Mouse (Mus musculus) MEL (cell line): ENCODE measurements around the gene Gpr19. TPM values are rescaled to one million over a fixed set of nuclear protein-coding genes. Genes with fewer than 3 reads are reported as not detected.

Experiments used
- DNase-seq: peaks from one replicate; pipeline ENCODE4 v3.0.0; 2011; ENCODE audit warnings: low read depth, low spot score
- H3K27ac ChIP-seq: 2 replicates; pipeline ENCODE4 v1.5.1; 2012; ENCODE audit warnings: low read depth, mild to moderate bottlenecking, control low read depth, low read length, moderate library complexity; ENCODE audit not compliant: control insufficient read depth
- H3K27me3 ChIP-seq, 2 experiments: fragments of 150-350 bp in 1 of 2; sonication (generic) in 1 of 2; 2 replicates each; pipeline ENCODE4 v1.6.1; 2012; ENCODE audit warnings: low read length in 2 of 2, mild to moderate bottlenecking in 2 of 2, improper control_type of control experiment in 1 of 2, moderate library complexity in 1 of 2; ENCODE audit not compliant: insufficient read depth in 2 of 2, control insufficient read depth in 1 of 2
- H3K36me3 ChIP-seq, 2 experiments: 2 replicates each; pipeline ENCODE4 v1.6.1; 2012 to 2014; ENCODE audit warnings: low read length in 2 of 2, improper control_type of control experiment in 1 of 2, inconsistent platforms in 1 of 2, mild to moderate bottlenecking in 1 of 2; ENCODE audit not compliant: insufficient read depth in 2 of 2, control insufficient read depth in 1 of 2
- H3K4me1 ChIP-seq, 2 experiments: fragments of 150-350 bp in 1 of 2; sonication (generic) in 1 of 2; 2 replicates each; pipeline ENCODE4 v1.6.1; 2012; ENCODE audit warnings: low read length in 2 of 2, improper control_type of control experiment in 1 of 2, mild to moderate bottlenecking in 1 of 2; ENCODE audit not compliant: insufficient read depth in 2 of 2, control insufficient read depth in 1 of 2
- H3K4me3 ChIP-seq, 2 experiments: fragments of 150-350 bp in 1 of 2; sonication (generic) in 1 of 2; 2 replicates each; pipeline ENCODE4 v1.5.1; 2012; ENCODE audit warnings: low read depth in 2 of 2, low read length in 2 of 2, mild to moderate bottlenecking in 2 of 2, moderate library complexity in 2 of 2, control low read depth in 1 of 2, improper control_type of control experiment in 1 of 2; ENCODE audit not compliant: control insufficient read depth in 1 of 2, insufficient read depth in 1 of 2
- H3K79me2 ChIP-seq: 2 replicates; pipeline ENCODE4 v1.6.1; 2012; ENCODE audit warnings: mild to moderate bottlenecking, low read length, moderate library complexity; ENCODE audit not compliant: control insufficient read depth, poor library complexity, insufficient read depth
- H3K9ac ChIP-seq: 2 replicates; pipeline ENCODE4 v1.6.1; 2012; ENCODE audit warnings: low read depth, mild to moderate bottlenecking, control low read depth, low read length, moderate library complexity; ENCODE audit not compliant: control insufficient read depth, poor library complexity, severe bottlenecking
- H3K9me3 ChIP-seq: fragments of 150-350 bp; sonication (generic); replicated peaks from 2 replicates; pipeline ENCODE4 v1.6.1; 2012; ENCODE audit warnings: mild to moderate bottlenecking, low read length, improper control_type of control experiment, moderate library complexity; ENCODE audit not compliant: insufficient read depth
- BHLHE40 ChIP-seq: IDR thresholded peaks from 2 replicates; pipeline ENCODE4 v1.6.1; 2012; ENCODE audit warnings: low read depth, mild to moderate bottlenecking, inconsistent platforms, low read length, improper control_type of control experiment, borderline replicate concordance
- ELF1 ChIP-seq: IDR thresholded peaks from 2 replicates; pipeline ENCODE4 v1.6.1; 2014; ENCODE audit warnings: low read depth, mild to moderate bottlenecking, inconsistent platforms, low read length, improper control_type of control experiment, moderate library complexity
- EP300 ChIP-seq, 2 experiments: IDR thresholded peaks; 2 replicates each; pipeline ENCODE4 v1.6.1; 2011; ENCODE audit warnings: improper control_type of control experiment in 2 of 2, low read length in 2 of 2, low read depth in 1 of 2, mild to moderate bottlenecking in 1 of 2
- GABPA ChIP-seq: IDR thresholded peaks from 2 replicates; pipeline ENCODE4 v1.6.1; 2012; ENCODE audit warnings: low read depth, mild to moderate bottlenecking, inconsistent platforms, low read length, improper control_type of control experiment, moderate library complexity
- GATA1 ChIP-seq: IDR thresholded peaks from 2 replicates; pipeline ENCODE4 v1.6.1; 2011; ENCODE audit warnings: low read depth, low read length, improper control_type of control experiment
- HCFC1 ChIP-seq: IDR thresholded peaks from 2 replicates; pipeline ENCODE4 v1.6.1; 2012; ENCODE audit warnings: low read depth, mild to moderate bottlenecking, inconsistent platforms, low read length, improper control_type of control experiment, moderate library complexity
- MAZ ChIP-seq: IDR thresholded peaks from 2 replicates; pipeline ENCODE4 v1.6.1; 2012; ENCODE audit warnings: low read depth, mild to moderate bottlenecking, inconsistent platforms, low read length, improper control_type of control experiment
- MEF2A ChIP-seq: IDR thresholded peaks from 2 replicates; pipeline ENCODE4 v1.6.1; 2014; ENCODE audit warnings: low read depth, mild to moderate bottlenecking, inconsistent platforms, low read length, improper control_type of control experiment; ENCODE audit not compliant: poor library complexity, insufficient replicate concordance, severe bottlenecking; ENCODE audit errors: extremely low read depth
- NELFE ChIP-seq: IDR thresholded peaks from 2 replicates; pipeline ENCODE4 v1.6.1; 2011; ENCODE audit warnings: low read depth, low read length, improper control_type of control experiment
- POLR2AphosphoS5 ChIP-seq: IDR thresholded peaks from 2 replicates; pipeline ENCODE4 v1.6.1; 2012; ENCODE audit warnings: low read depth, borderline replicate concordance, mild to moderate bottlenecking, inconsistent platforms, low read length, moderate library complexity, mixed read lengths
- RAD21 ChIP-seq: IDR thresholded peaks from 2 replicates; pipeline ENCODE4 v1.6.1; 2011; ENCODE audit warnings: mild to moderate bottlenecking, low read depth, low read length, improper control_type of control experiment
- SMC3 ChIP-seq: IDR thresholded peaks from 2 replicates; pipeline ENCODE4 v1.6.1; 2011; ENCODE audit warnings: low read depth, low read length, improper control_type of control experiment
- ZC3H11A ChIP-seq: IDR thresholded peaks from 2 replicates; pipeline ENCODE4 v1.6.1; 2012; ENCODE audit warnings: low read depth, mild to moderate bottlenecking, inconsistent platforms, low read length, improper control_type of control experiment
- ZNF384 ChIP-seq: IDR thresholded peaks from 2 replicates; pipeline ENCODE4 v1.6.1; 2012; ENCODE audit warnings: low read depth, mild to moderate bottlenecking, inconsistent platforms, low read length, improper control_type of control experiment
- polyA plus RNA-seq, 2 experiments: library from polyadenylated mRNA; stranded (reverse) in 1 of 2; unstranded in 1 of 2; fragments of >175 nt in 1 of 2; fragments of >200 nt in 1 of 2; gene quantifications; 2 replicates each; pipeline versions ENCODE4 v1.2.1 to v1.2.4; 2012; ENCODE audit warnings: low replicate concordance in 2 of 2, low read depth in 1 of 2; ENCODE audit not compliant: insufficient read length in 2 of 2, insufficient read depth in 1 of 2, missing spikeins in 1 of 2
- total RNA-seq: library from RNA; depleted of rRNA; stranded (reverse); fragments of 300-350 nt; gene quantifications from 2 replicates; pipeline ENCODE4 v1.2.3, GENCODE M21; 2012

Gpr19 gene
- total and polyA plus RNA-seq, 3 experiments: 8.4 to 11.7 TPM; not detected in 1

DNA sequence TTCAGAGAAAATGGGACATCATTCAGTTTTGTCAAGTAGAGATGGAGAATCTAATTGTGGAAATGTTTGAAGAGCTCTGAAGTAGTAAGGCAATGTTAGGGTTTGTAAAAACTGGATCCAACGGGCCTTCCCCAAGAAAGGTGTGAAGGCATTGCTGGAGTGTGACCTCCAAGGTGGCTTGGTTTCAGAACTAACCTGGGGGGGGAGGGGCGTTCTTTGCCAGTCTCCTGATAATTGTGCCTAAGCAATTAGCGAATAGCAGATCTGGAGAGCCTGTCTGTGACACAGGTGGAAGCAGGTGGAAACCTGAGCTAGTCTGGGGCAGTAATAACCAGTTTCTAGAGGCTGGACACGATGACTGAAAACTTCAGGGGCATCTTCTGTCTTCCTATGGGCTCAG, 52.7 kb downstream of the Gpr19 start:
- no peak for DNase-seq
- Histone ChIP-seq H3K9ac (no peak overlapping the region), H3K9me3 (no peaks in the 10 kb centered on the region), H3K27me3 (no peaks in the 10 kb centered on the region), H3K79me2 (no peaks in the 10 kb centered on the region), H3K36me3 (no peaks in the 10 kb centered on the region), H3K27ac (no peak overlapping the region), H3K4me3 (no peak overlapping the region), H3K4me1 (no peaks in the 10 kb centered on the region; a peak in 1 of 4 replicates)
- TF ChIP-seq SMC3: no peak
- no peak for TF ChIP-seq MAZ
- TF ChIP-seq RAD21: no peak
- TF ChIP-seq ZNF384: no peak
- no peak for TF ChIP-seq BHLHE40
- no peak for TF ChIP-seq HCFC1
- TF ChIP-seq MEF2A: no peak
- TF ChIP-seq GABPA: no peak
- TF ChIP-seq POLR2AphosphoS5: no peak
- TF ChIP-seq, all 39 proteins: peak for 0

DNA sequence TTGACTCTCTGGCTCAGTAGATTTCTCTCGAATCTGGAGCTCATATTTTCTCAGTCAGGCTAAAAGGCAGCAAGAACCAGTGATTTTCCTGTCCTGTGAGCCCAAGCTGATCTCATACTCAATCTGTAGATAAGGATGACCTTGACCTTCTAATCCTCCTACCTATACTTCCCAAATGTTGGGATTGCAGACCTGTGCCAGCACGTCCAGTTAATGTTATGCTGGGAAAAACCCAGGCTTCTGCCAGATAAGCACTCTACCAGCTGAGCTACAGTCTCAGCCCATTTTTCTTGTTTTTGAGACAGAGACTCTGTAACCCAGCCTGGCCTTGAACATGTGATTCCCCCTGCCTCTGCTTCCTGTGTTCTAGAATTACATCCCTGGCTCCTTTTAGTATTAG, 58.0 kb downstream of the Gpr19 start:
- Histone ChIP-seq H3K36me3 (peaks cover 0 to 10% of the 10 kb centered on the region in 2 experiments; a peak in 2 of 4 replicates), H3K27me3 (no peaks in the 10 kb centered on the region), H3K9me3 (no peaks in the 10 kb centered on the region), H3K4me1 (peaks cover 6 to 13% of the 10 kb centered on the region in 2 experiments), H3K9ac (no peak overlapping the region), H3K4me3 (no peak overlapping the region), H3K27ac (no peak overlapping the region), H3K79me2 (no peaks in the 10 kb centered on the region)
- no peak for TF ChIP-seq ELF1
- no peak for DNase-seq

DNA sequence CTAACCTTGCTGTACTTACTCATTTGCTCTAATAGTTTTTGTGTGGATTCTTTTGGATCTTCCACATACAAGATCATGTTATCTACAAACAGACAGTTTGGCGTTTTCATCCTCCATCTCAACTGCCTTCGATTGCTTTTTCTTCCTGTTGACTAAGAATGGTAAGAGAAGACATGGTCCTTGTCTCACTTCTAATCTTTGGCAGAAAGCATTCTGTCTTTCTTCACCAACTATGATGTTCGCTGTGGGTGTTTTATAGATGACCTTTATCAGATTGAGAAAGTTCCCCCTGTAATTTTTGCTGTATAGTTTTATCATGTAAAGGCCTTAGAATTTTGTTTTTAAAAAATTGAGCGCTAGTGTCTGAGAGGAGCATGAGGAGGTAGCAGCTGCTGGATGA, 60.3 kb downstream of the Gpr19 start:
- Histone ChIP-seq H3K27me3 (no peaks in the 10 kb centered on the region), H3K4me1 (peaks cover 6 to 13% of the 10 kb centered on the region in 2 experiments), H3K79me2 (no peaks in the 10 kb centered on the region), H3K36me3 (peaks cover 0 to 10% of the 10 kb centered on the region in 2 experiments; a peak in 2 of 4 replicates), H3K9me3 (no peaks in the 10 kb centered on the region), H3K4me3 (no peak overlapping the region), H3K27ac (no peak overlapping the region), H3K9ac (no peak overlapping the region)
- no peak for DNase-seq
- TF ChIP-seq ZC3H11A: no peak
- peak in 1 of 2 experiments; percentile 6; a peak in 1 of 4 replicates for TF ChIP-seq EP300 (IDR thresholded peaks at IDR 0.05; ENCODE audit: low read depth in 1 of 2, low read length in 2 of 2)
- no peak for TF ChIP-seq NELFE
- TF ChIP-seq GATA1: 0 out of 2 replicates have a peak, but pooled peaks have one; percentile 28
- TF ChIP-seq BHLHE40: no peak
